ENCODE assay signal across 9 mouse cellular contexts in genomic region chr7:27801137-27801536, GRCm38 (mm10). TPM values are rescaled to one million over a fixed set of nuclear protein-coding genes. Genes with fewer than 3 reads are reported as not detected.
DNase-seq lines count a peak whose midpoint lies in the region; ATAC-seq and TF ChIP-seq lines count a peak whose summit lies in the region.
"Had no signal": no experiment of that assay in that cellular context is flagged by ENCODE, and none has a peak within 500 bp of the region (broad histone marks: within the 10 kb centered on the region; RNA-seq: fewer than 3 reads in every experiment).

No protein-coding gene starts in this region.

- TF ChIP-seq POLR2A in liver, adult 2 months (IDR thresholded peaks at IDR 0.05; ENCODE audit: extremely low read depth, insufficient read depth, low read length) = no peak
- no peak for TF ChIP-seq POLR2A in MEL (IDR thresholded peaks at IDR 0.05; ENCODE audit: control insufficient read depth in 1 of 2, insufficient read depth in 1 of 2, low read depth in 1 of 2, low read length in 2 of 2, poor library complexity in 1 of 2)

- no peaks in the 10 kb centered on the region for H3K36me3 ChIP-seq in forebrain, postnatal 0 days (ENCODE audit: insufficient read depth)
- H3K36me3 ChIP-seq in forebrain, embryonic 13.5 days (ENCODE audit: poor library complexity, severe bottlenecking) = no peaks in the 10 kb centered on the region
- H3K36me3 ChIP-seq in liver, adult 2 months (ENCODE audit: control insufficient read depth, insufficient read depth, low read length) = no peaks in the 10 kb centered on the region
- peaks cover 3% of the 10 kb centered on the region; the same call in 1 of the 2 replicates for H3K36me3 ChIP-seq in liver, embryonic 12.5 days
- H3K36me3 ChIP-seq in MEL (ENCODE audit: control insufficient read depth in 1 of 2, insufficient read depth in 2 of 2, low read length in 2 of 2) = peaks cover 0 to 6% of the 10 kb centered on the region in 2 experiments; a peak in 2 of 4 replicates
- no peaks in the 10 kb centered on the region for H3K36me3 ChIP-seq in limb, embryonic 10.5 days
- H3K36me3 ChIP-seq: embryonic facial prominence, embryonic 15.5 days had no signal

- H3K4me1 ChIP-seq in forebrain, postnatal 0 days (ENCODE audit: insufficient read depth) = no peaks in the 10 kb centered on the region
- H3K4me1 ChIP-seq in forebrain, embryonic 13.5 days = peaks cover 33% of the 10 kb centered on the region
- peaks cover 2% of the 10 kb centered on the region; the same call in 1 of the 2 replicates for H3K4me1 ChIP-seq in liver, adult 2 months (ENCODE audit: control insufficient read depth, insufficient read depth, low read length)
- peaks cover 22% of the 10 kb centered on the region for H3K4me1 ChIP-seq in liver, embryonic 12.5 days
- H3K4me1 ChIP-seq in MEL (ENCODE audit: control insufficient read depth in 1 of 2, insufficient read depth in 2 of 2, low read length in 2 of 2) = no peaks in the 10 kb centered on the region
- peaks cover 13% of the 10 kb centered on the region for H3K4me1 ChIP-seq in limb, embryonic 10.5 days

- no peak for TF ChIP-seq EP300 in MEL (IDR thresholded peaks at IDR 0.05; ENCODE audit: low read depth in 1 of 2, low read length in 2 of 2)

- TF ChIP-seq CTCF in forebrain, postnatal 0 days (IDR thresholded peaks at IDR 0.05; ENCODE audit: low read depth) = peak; percentile 48; the same call in 1 of the 2 replicates
- TF ChIP-seq CTCF in liver, adult 2 months (IDR thresholded peaks at IDR 0.05; ENCODE audit: low read depth, low read length) = no peak
- peak; percentile 5 to 55 (median 38); a peak in 4 of 6 replicates for TF ChIP-seq CTCF in MEL (IDR thresholded peaks at IDR 0.05 in 2 of 3, conservative IDR thresholded peaks at IDR 0.05 in 1 of 3; ENCODE audit: control insufficient read depth in 1 of 3, insufficient read depth in 1 of 3, low read depth in 2 of 3, low read length in 3 of 3, poor library complexity in 1 of 3, severe bottlenecking in 1 of 3)

- no peak overlapping the region for H3K9ac ChIP-seq in forebrain, postnatal 0 days
- no peak overlapping the region for H3K9ac ChIP-seq in forebrain, embryonic 13.5 days
- no peak overlapping the region for H3K9ac ChIP-seq in liver, adult 2 months (ENCODE audit: low read depth, low read length)
- H3K9ac ChIP-seq in liver, embryonic 12.5 days = no peak overlapping the region
- no peak overlapping the region for H3K9ac ChIP-seq in MEL (ENCODE audit: control insufficient read depth, low read depth, low read length, poor library complexity, severe bottlenecking)
- H3K9ac ChIP-seq: embryonic facial prominence, embryonic 15.5 days had no signal

- WGBS in forebrain, postnatal 0 days = 48% methylated on average over 2 of the region's 2 CpGs
- 45% methylated on average over 2 of the region's 2 CpGs for WGBS in forebrain, embryonic 13.5 days
- WGBS in liver, adult 2 months = 44% methylated on average over 2 of the region's 2 CpGs
- WGBS in liver, embryonic 12.5 days (ENCODE audit: insufficient replicate concordance) = 55% methylated on average over 2 of the region's 2 CpGs
- WGBS in limb, embryonic 10.5 days = 67% methylated on average over 2 of the region's 2 CpGs

- H3K9me3 ChIP-seq in forebrain, postnatal 0 days (ENCODE audit: low read length) = no peaks in the 10 kb centered on the region
- no peaks in the 10 kb centered on the region for H3K9me3 ChIP-seq in forebrain, embryonic 13.5 days (replicated peaks)
- peaks cover 5% of the 10 kb centered on the region; the same call in 1 of the 2 replicates for H3K9me3 ChIP-seq in liver, embryonic 12.5 days (replicated peaks)
- no peaks in the 10 kb centered on the region for H3K9me3 ChIP-seq in MEL (replicated peaks; ENCODE audit: insufficient read depth, low read length)
- H3K9me3 ChIP-seq in limb, embryonic 10.5 days (replicated peaks) = no peaks in the 10 kb centered on the region

- H3K27me3 ChIP-seq in forebrain, postnatal 0 days (ENCODE audit: insufficient read depth, low read length) = no peaks in the 10 kb centered on the region
- H3K27me3 ChIP-seq in forebrain, embryonic 13.5 days = no peaks in the 10 kb centered on the region
- H3K27me3 ChIP-seq in liver, adult 2 months (ENCODE audit: control insufficient read depth, insufficient read depth, low read length) = no peaks in the 10 kb centered on the region
- no peaks in the 10 kb centered on the region for H3K27me3 ChIP-seq in liver, embryonic 12.5 days (replicated peaks)
- no peaks in the 10 kb centered on the region for H3K27me3 ChIP-seq in MEL (ENCODE audit: control insufficient read depth in 1 of 2, insufficient read depth in 2 of 2, low read length in 2 of 2)
- no peaks in the 10 kb centered on the region for H3K27me3 ChIP-seq in limb, embryonic 10.5 days (ENCODE audit: low read depth, poor library complexity, severe bottlenecking)
- H3K27me3 ChIP-seq: embryonic facial prominence, embryonic 15.5 days had no signal

- TF ChIP-seq RAD21 in MEL (IDR thresholded peaks at IDR 0.05; ENCODE audit: low read depth, low read length) = peak; percentile 40

- peak; percentile 8 for DNase-seq in forebrain, postnatal 0 days
- peak; percentile 51 for DNase-seq in liver, adult 2 months (ENCODE audit: extremely low read depth, low read depth, low spot score)
- peak; percentile 35 for DNase-seq in MEL (ENCODE audit: low read depth, low spot score)
- DNase-seq in lung, postnatal 36 days = peak; percentile 14
- no peak for DNase-seq in limb, embryonic 10.5 days (ENCODE audit: low spot score)
- DNase-seq in left cerebral cortex, adult 8-10 months (ENCODE audit: low spot score in 2 of 2) = no peak

- no peak overlapping the region for H3K27ac ChIP-seq in forebrain, postnatal 0 days (ENCODE audit: low read depth, low read length)
- H3K27ac ChIP-seq in forebrain, embryonic 13.5 days = no peak overlapping the region
- no peak overlapping the region for H3K27ac ChIP-seq in liver, adult 2 months (replicated peaks; ENCODE audit: insufficient read depth, low read depth, low read length)
- H3K27ac ChIP-seq in liver, embryonic 12.5 days = no peak overlapping the region
- no peak overlapping the region for H3K27ac ChIP-seq in MEL (ENCODE audit: control insufficient read depth, low read depth, low read length)
- no peak overlapping the region for H3K27ac ChIP-seq in limb, embryonic 10.5 days
- H3K27ac ChIP-seq: embryonic facial prominence, embryonic 15.5 days had no signal

- peaks cover 3% of the 10 kb centered on the region; the same call in 1 of the 2 replicates for H3K79me2 ChIP-seq in liver, adult 2 months (ENCODE audit: control insufficient read depth, insufficient read depth, low read length)
- peaks cover 11% of the 10 kb centered on the region for H3K79me2 ChIP-seq in MEL (ENCODE audit: control insufficient read depth, insufficient read depth, low read length, poor library complexity)

- H3K4me2 ChIP-seq in forebrain, postnatal 0 days (ENCODE audit: low read depth) = no peak overlapping the region
- no peak overlapping the region for H3K4me2 ChIP-seq in forebrain, embryonic 13.5 days
- no peak overlapping the region for H3K4me2 ChIP-seq in liver, embryonic 12.5 days
- H3K4me2 ChIP-seq: embryonic facial prominence, embryonic 15.5 days had no signal

- no peak overlapping the region for H3K4me3 ChIP-seq in forebrain, postnatal 0 days (ENCODE audit: low read depth, low read length)
- no peak overlapping the region for H3K4me3 ChIP-seq in forebrain, embryonic 13.5 days
- no peak overlapping the region for H3K4me3 ChIP-seq in liver, adult 2 months (ENCODE audit: insufficient read depth, low read depth, low read length)
- H3K4me3 ChIP-seq in liver, embryonic 12.5 days = no peak overlapping the region
- no peak overlapping the region for H3K4me3 ChIP-seq in MEL (ENCODE audit: control insufficient read depth in 1 of 2, insufficient read depth in 1 of 2, low read depth in 2 of 2, low read length in 2 of 2)
- H3K4me3 ChIP-seq in limb, embryonic 10.5 days = no peak overlapping the region
- H3K4me3 ChIP-seq: embryonic facial prominence, embryonic 15.5 days had no signal

- ATAC-seq in forebrain, postnatal 0 days = no peak
- ATAC-seq in forebrain, embryonic 13.5 days = no peak
- ATAC-seq in liver, embryonic 12.5 days = no peak

RNA-seq across cellular contexts. Expression of gene Zfp626, which starts 5.9 kb away (rescaled TPM):
- total RNA-seq in forebrain, postnatal 0 days (2014; rRNA removed) = 4.6 and 9.5 TPM in 2 replicates
- polyA plus RNA-seq in forebrain, postnatal 0 days (2015; fragmentation: Nextera tagmentation; extraction: Ambion mirVana) = 0.84 and 1.1 TPM in 2 replicates
- 2.9 and 3.2 TPM in 2 replicates for polyA plus RNA-seq in forebrain, embryonic 13.5 days (2015; fragmentation: Nextera tagmentation; extraction: Ambion mirVana)
- total RNA-seq in liver, adult 2 months (2014; rRNA removed) = 3.2 and 3.4 TPM in 2 replicates
- 0.26 and 0.35 TPM in 2 replicates for polyA plus RNA-seq in liver, adult 2 months (2012; rRNA removed)
- 0.89 and 1.0 TPM in 2 replicates for polyA plus RNA-seq in liver, embryonic 12.5 days (2016; fragmentation: Nextera tagmentation; extraction: Ambion mirVana)
- total RNA-seq in MEL (2012; rRNA removed) = 3.0 and 3.2 TPM in 2 replicates
- 1 to 10 TPM in 1 of 2 experiments, not detected in 1; 4.0 TPM for polyA plus RNA-seq in MEL (2012; ENCODE audit: insufficient read depth in 1 of 2, insufficient read length in 2 of 2, low read depth in 1 of 2, low replicate concordance in 2 of 2, missing spikeins in 1 of 2)
- polyA plus RNA-seq in limb, embryonic 10.5 days (2016; fragmentation: Nextera tagmentation; extraction: Ambion mirVana) = 1.7 and 1.9 TPM in 2 replicates
- 10 to 100 TPM in 1 of 4 experiments, 1 to 10 TPM in 3; 9.3 to 11.0 (median 9.5) TPM for total RNA-seq in left cerebral cortex, adult 8-10 months (2022)

RNA-seq across cellular contexts. Expression of gene Zfp59, which starts 37.3 kb away (rescaled TPM):
- 10.7 and 11.6 TPM in 2 replicates for total RNA-seq in forebrain, postnatal 0 days (2014; rRNA removed)
- 3.5 and 5.2 TPM in 2 replicates for polyA plus RNA-seq in forebrain, postnatal 0 days (2015; fragmentation: Nextera tagmentation; extraction: Ambion mirVana)
- 10.1 and 11.1 TPM in 2 replicates for polyA plus RNA-seq in forebrain, embryonic 13.5 days (2015; fragmentation: Nextera tagmentation; extraction: Ambion mirVana)
- 2.5 TPM in 2 replicates for total RNA-seq in liver, adult 2 months (2014; rRNA removed)
- polyA plus RNA-seq in liver, adult 2 months (2012; rRNA removed) = 0.27 and 0.31 TPM in 2 replicates
- 2.6 and 3.1 TPM in 2 replicates for polyA plus RNA-seq in liver, embryonic 12.5 days (2016; fragmentation: Nextera tagmentation; extraction: Ambion mirVana)
- 6.0 and 6.9 TPM in 2 replicates for total RNA-seq in MEL (2012; rRNA removed)
- polyA plus RNA-seq in MEL (2012; ENCODE audit: insufficient read depth in 1 of 2, insufficient read length in 2 of 2, low read depth in 1 of 2, low replicate concordance in 2 of 2, missing spikeins in 1 of 2) = 1 to 10 TPM in 1 of 2 experiments, not detected in 1; 4.6 TPM
- 8.6 and 11.0 TPM in 2 replicates for polyA plus RNA-seq in limb, embryonic 10.5 days (2016; fragmentation: Nextera tagmentation; extraction: Ambion mirVana)
- 1 to 10 TPM; 4.6 to 5.7 (median 5.3) TPM for total RNA-seq in left cerebral cortex, adult 8-10 months (2022)

RNA-seq across cellular contexts. Expression of gene Zfp607a, which starts 56.2 kb away (rescaled TPM):
- total RNA-seq in forebrain, postnatal 0 days (2014; rRNA removed) = 2.5 and 2.8 TPM in 2 replicates
- polyA plus RNA-seq in forebrain, postnatal 0 days (2015; fragmentation: Nextera tagmentation; extraction: Ambion mirVana) = 0.54 and 0.68 TPM in 2 replicates
- 2.3 and 2.4 TPM in 2 replicates for polyA plus RNA-seq in forebrain, embryonic 13.5 days (2015; fragmentation: Nextera tagmentation; extraction: Ambion mirVana)
- 1.9 and 2.6 TPM in 2 replicates for total RNA-seq in liver, adult 2 months (2014; rRNA removed)
- 0.30 and 0.33 TPM in 2 replicates for polyA plus RNA-seq in liver, adult 2 months (2012; rRNA removed)
- 2.1 and 2.2 TPM in 2 replicates for polyA plus RNA-seq in liver, embryonic 12.5 days (2016; fragmentation: Nextera tagmentation; extraction: Ambion mirVana)
- total RNA-seq in MEL (2012; rRNA removed) = 4.0 and 4.4 TPM in 2 replicates
- 1 to 10 TPM in 1 of 2 experiments, not detected in 1; 2.4 TPM for polyA plus RNA-seq in MEL (2012; ENCODE audit: insufficient read depth in 1 of 2, insufficient read length in 2 of 2, low read depth in 1 of 2, low replicate concordance in 2 of 2, missing spikeins in 1 of 2)
- polyA plus RNA-seq in limb, embryonic 10.5 days (2016; fragmentation: Nextera tagmentation; extraction: Ambion mirVana) = 3.6 and 3.9 TPM in 2 replicates
- 1 to 10 TPM; 1.7 to 2.3 (median 2.1) TPM for total RNA-seq in left cerebral cortex, adult 8-10 months (2022)

Comparison
In these comparisons a context has a peak if more than half of its experiments do, and no peak if none do; other contexts are left out.
1. DNase-seq: peak in forebrain, postnatal 0 days (single experiment), liver, adult 2 months (single experiment), MEL (single experiment) and lung, postnatal 36 days (single experiment); none in limb, embryonic 10.5 days (single experiment) and left cerebral cortex, adult 8-10 months (0 of 2).